Mouse (Mus musculus): ENCODE measurements around the gene Taf6. TPM values are rescaled to one million over a fixed set of nuclear protein-coding genes. Genes with fewer than 3 reads are reported as not detected.

The Taf6 gene
- total RNA-seq, 2 experiments from 2014 or later = 33.0 to 35.8 TPM

Small RNA genes within 50 kb of the gene (microRNA-seq; reads per million reads assigned to microRNA genes)
- gene Mir106b = 667 to 944 reads per million in 2 experiments
- 75.1 to 81.5 reads per million in 2 experiments for gene Mir25
- 2,585 to 3,292 reads per million in 2 experiments for gene Mir93

Other genes starting within 250 kb of the Taf6 start
- gene Gjc3, start 224.4 kb downstream of the Taf6 start, total RNA-seq (2021) = 10 to 100 TPM; 12.4 to 14.7 TPM
- not detected for gene Azgp1, start 205.9 kb downstream of the Taf6 start, total RNA-seq (2021)
- gene Smok3a, start 166.2 kb downstream of the Taf6 start, total RNA-seq (2021) = not detected
- not detected for gene Smok3b, start 166.0 kb downstream of the Taf6 start, total RNA-seq (2021)
- gene Smok3c, start 134.3 kb downstream of the Taf6 start, total RNA-seq (2021) = not detected
- 10 to 100 TPM; 39.2 to 40.4 TPM for gene Zkscan1, start 102.4 kb downstream of the Taf6 start, total RNA-seq (2021)
- gene Zscan21, start 70.5 kb downstream of the Taf6 start, total RNA-seq (2021) = 10 to 100 TPM; 16.1 to 16.4 TPM
- gene Zfp113, start 31.7 kb downstream of the Taf6 start, total RNA-seq (2021) = 1 to 10 TPM; 8.9 to 9.2 TPM
- gene Cops6, start 26.4 kb downstream of the Taf6 start, total RNA-seq (2021) = 100 to 1,000 TPM; 137 to 142 TPM
- 10 to 100 TPM; 21.6 to 24.8 TPM for gene Ap4m1, start 15.4 kb downstream of the Taf6 start, total RNA-seq (2021)
- gene Mcm7, start 15.0 kb downstream of the Taf6 start, total RNA-seq (2021) = 10 to 100 TPM; 11.8 to 14.2 TPM
- gene Cnpy4, start within 50 bp of the Taf6 start, total RNA-seq (2021) = 10 to 100 TPM; 17.2 to 18.0 TPM
- gene Mblac1, start 6.9 kb upstream of the Taf6 start, total RNA-seq (2021) = 10 to 100 TPM; 10.1 to 12.8 TPM
- under 1 TPM in 1 of 2 experiments, not detected in 1; 0.53 TPM for gene Nxpe5, start 38.4 kb upstream of the Taf6 start, total RNA-seq (2021)
- gene Lamtor4, start 68.0 kb upstream of the Taf6 start, total RNA-seq (2021) = 10 to 100 TPM; 64.3 to 69.0 TPM
- gene BC037034, start 76.6 kb upstream of the Taf6 start, total RNA-seq (2021) = 10 to 100 TPM; 65.6 to 70.2 TPM
- gene Gal3st4, start 85.4 kb upstream of the Taf6 start, total RNA-seq (2021) = 1 to 10 TPM; 3.6 to 4.5 TPM
- gene Gm43720, start 92.5 kb upstream of the Taf6 start, total RNA-seq (2021) = not detected
- 1 to 10 TPM; 1.8 to 2.7 TPM for gene Gpc2, start 92.6 kb upstream of the Taf6 start, total RNA-seq (2021)
- 1 to 10 TPM; 1.1 to 1.8 TPM for gene Stag3, start 92.8 kb upstream of the Taf6 start, total RNA-seq (2021)
- gene Pvrig, start 154.5 kb upstream of the Taf6 start, total RNA-seq (2021) = not detected